Mouse (Mus musculus) cerebellum, postnatal 14 days (tissue): ENCODE measurements around the gene Gm4553.
"Not testable (repeated sequence)": the region's sequence is repeated elsewhere in the genome, so short reads cannot be mapped to it uniquely, and the experiment has no call there.

Experiments used
- DNase-seq, 2 experiments: peaks; one replicate each; pipeline ENCODE4 v3.0.0; 2021; ENCODE audit warnings: mixed read lengths in 2 of 2

Gm4553 gene

DNA sequence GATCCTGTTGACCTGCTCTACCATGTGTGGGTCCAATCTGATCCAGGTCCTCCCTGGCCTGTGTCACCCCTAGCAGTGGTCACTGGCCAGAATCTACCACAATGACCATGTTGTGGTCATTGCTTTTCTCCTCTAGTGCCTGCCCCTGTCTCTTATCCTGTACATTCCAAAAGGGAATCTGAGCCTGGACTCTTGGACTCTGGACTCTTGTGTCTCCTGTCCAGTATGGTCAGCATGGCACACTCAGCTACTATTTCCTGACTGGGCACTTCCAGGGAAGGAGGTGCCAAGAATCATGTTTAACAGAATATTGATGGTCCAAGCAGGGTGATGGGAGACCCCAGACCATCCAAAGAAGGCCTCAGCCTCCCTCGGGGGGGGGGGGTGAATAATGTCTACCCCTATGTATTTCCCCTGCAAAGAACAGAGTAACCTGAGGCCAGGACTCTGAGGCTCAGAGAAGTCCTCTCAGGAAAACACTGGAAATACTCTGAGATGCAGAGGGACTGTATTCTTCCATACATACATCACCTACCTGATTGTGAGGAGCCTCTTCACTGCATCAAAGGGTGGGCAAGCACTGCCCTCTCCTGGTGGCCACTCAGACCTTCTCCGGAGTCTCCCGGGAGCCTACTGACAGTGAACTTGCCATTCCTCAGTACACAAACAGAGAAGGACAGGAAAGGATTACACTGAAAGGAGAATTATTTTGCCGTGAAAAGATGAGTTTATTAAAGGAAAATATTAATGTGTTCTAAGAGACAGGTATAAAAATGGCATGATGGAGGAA lies 31.1 kb downstream of the Gm4553 start:
- peak; percentile 52 to 65 for DNase-seq

DNA sequence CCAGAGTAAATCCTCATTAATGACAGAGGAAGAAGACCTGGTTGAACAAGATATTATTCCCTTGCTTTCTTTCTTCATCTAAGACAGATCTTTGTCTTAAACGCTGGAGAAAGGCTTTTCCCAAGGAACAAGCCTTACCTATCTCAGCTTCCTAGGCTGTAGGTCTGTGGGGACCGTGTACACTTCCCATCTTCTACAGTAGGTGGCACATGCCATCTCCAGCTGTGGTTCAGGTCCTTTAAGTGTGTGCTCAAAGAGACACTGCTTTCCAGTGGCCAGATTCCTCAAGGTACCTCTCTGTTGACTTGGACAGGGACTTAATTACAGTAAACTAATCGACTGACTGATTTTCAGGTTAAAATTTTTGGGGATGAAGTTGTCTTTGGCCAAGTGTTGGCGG lies 36.7 kb downstream of the Gm4553 start:
- DNase-seq = no peak

DNA sequence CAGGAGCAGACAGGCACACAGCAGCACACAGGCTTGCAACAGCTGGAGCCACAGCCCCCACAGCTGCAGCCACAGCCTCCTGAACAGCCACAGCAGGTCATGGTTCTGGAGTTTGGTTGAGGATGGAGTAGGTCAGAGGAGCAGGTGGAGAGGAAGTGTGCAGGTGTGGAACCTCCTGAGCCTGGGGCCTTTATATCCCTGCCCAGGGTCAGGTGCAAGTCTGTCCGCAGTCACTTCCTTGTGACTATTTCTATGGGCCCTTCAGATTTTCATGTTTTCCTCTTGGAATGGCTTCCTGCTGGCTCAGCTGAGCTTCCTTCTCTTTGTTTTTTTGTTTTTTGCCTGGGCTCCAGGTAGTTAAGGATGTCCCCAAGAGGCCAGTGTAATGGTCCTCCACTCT lies 44.9 kb downstream of the Gm4553 start, which contains the start of gene Gm45618:
TSS of gene Gm45618 (minus strand) at position 101 of the 400 bp plus-strand sequence.
- not testable (repeated sequence) for DNase-seq

DNA sequence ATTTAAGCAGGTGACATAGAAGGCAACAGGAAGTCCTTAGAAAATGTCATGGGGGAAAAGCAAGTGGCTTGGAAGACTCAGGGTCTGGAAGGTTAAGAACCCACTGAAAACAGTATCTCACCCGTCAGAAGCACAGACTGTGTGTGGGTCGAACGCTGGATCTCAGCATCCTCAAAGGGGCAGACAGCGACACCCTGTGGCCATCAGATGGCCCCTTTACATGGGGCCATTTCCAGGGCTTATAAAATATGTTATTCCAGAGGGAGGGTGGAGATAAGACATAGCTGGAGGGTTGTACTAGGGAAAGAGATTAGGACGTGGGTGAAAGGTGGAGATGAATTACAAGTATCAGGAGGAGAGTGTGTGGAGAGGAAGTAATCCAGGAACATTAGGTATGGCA lies 45.9 kb downstream of the Gm4553 start:
- DNase-seq = peak; percentile 38 to 56
